Mouse (Mus musculus) embryonic facial prominence, embryonic 10.5 days (tissue): ENCODE results near the gene Usp37. TPM values are rescaled to one million over a fixed set of nuclear protein-coding genes. Genes with fewer than 3 reads are reported as not detected.

ENCODE experiments used
- DNase-seq: peaks from one replicate; pipeline ENCODE4 v3.0.0-alpha.2; 2017; ENCODE audit warnings: low spot score
- H3K27ac ChIP-seq: fragments of 300-500 bp; sonication (generic); replicated peaks from 2 replicates; pipeline ENCODE4 v1.5.1; 2016; ENCODE audit warnings: mild to moderate bottlenecking
- H3K27me3 ChIP-seq: fragments of 300-500 bp; sonication (generic); replicated peaks from 2 replicates; pipeline ENCODE4 v1.6.1; 2016; ENCODE audit warnings: low read depth, mild to moderate bottlenecking; ENCODE audit not compliant: poor library complexity, severe bottlenecking
- H3K36me3 ChIP-seq: fragments of 300-500 bp; sonication (generic); replicated peaks from 2 replicates; pipeline ENCODE4 v1.6.1; 2016; ENCODE audit warnings: mild to moderate bottlenecking, moderate library complexity
- H3K4me1 ChIP-seq: fragments of 300-500 bp; sonication (generic); 2 replicates; pipeline ENCODE4 v1.6.1; 2016
- H3K4me3 ChIP-seq: fragments of 300-500 bp; sonication (generic); 2 replicates; pipeline ENCODE4 v1.5.1; 2016; ENCODE audit warnings: mild to moderate bottlenecking, moderate library complexity
- H3K9me3 ChIP-seq: fragments of 300-500 bp; sonication (generic); 2 replicates; pipeline ENCODE4 v1.6.1; 2016; ENCODE audit warnings: mild to moderate bottlenecking
- WGBS: fragments of 180-500 bp; shearing (Covaris S2); methylation state at CpG from one replicate; pipeline ENCODE4 v1.1.7; 2016; 5-methylcytosine and 5-hydroxymethylcytosine counted together
- polyA plus RNA-seq: library from polyadenylated mRNA; unstranded; fragments of >200 nt; fragmentation: Nextera tagmentation; extraction: Ambion mirVana; gene quantifications from 2 replicates; pipeline ENCODE4 v1.2.1, GENCODE M21; 2016

Gene Usp37
- polyA plus RNA-seq, 1 experiment from 2014 or later = 47.0 TPM

GRCm38 (mm10) chr1:74393010-74393409 lies 151.1 kb downstream of the Usp37 start:
- Histone ChIP-seq H3K27ac (peak overlapping the region; percentile 99), H3K4me3 (peak overlapping the region; percentile 78), H3K27me3 (peaks cover 16% of the 10 kb centered on the region), H3K9me3 (no peaks in the 10 kb centered on the region), H3K4me1 (peaks cover 63% of the 10 kb centered on the region), H3K36me3 (peaks cover 30% of the 10 kb centered on the region)
- 47% methylated on average over 7 of the region's 7 CpGs for WGBS
- no peak for DNase-seq

- H3K4me3 ChIP-seq = peak overlapping the region; percentile 78
- no peak for DNase-seq
- no peaks in the 10 kb centered on the region for H3K9me3 ChIP-seq
- H3K36me3 ChIP-seq = peaks cover 30% of the 10 kb centered on the region
- peak overlapping the region; percentile 99 for H3K27ac ChIP-seq
- H3K27me3 ChIP-seq = peaks cover 16% of the 10 kb centered on the region
- 1% methylated on average over 16 of the region's 16 CpGs for WGBS
- peaks cover 63% of the 10 kb centered on the region for H3K4me1 ChIP-seq
Observed at GRCm38 (mm10) chr1:74392446-74392994, 151.6 kb downstream of the Usp37 start.

- under 1% methylated on average over 63 of the region's 63 CpGs for WGBS
- H3K4me1 ChIP-seq = peaks cover 63% of the 10 kb centered on the region
- H3K27ac ChIP-seq = peak overlapping the region; percentile 99
- H3K9me3 ChIP-seq = no peaks in the 10 kb centered on the region
- peak; percentile 80 for DNase-seq
- peaks cover 16% of the 10 kb centered on the region for H3K27me3 ChIP-seq
- H3K36me3 ChIP-seq = peaks cover 30% of the 10 kb centered on the region
- H3K4me3 ChIP-seq = peak overlapping the region; percentile 78
Observed at GRCm38 (mm10) chr1:74391844-74392441, 152.1 kb downstream of the Usp37 start.

- Histone ChIP-seq H3K27me3 (peaks cover 16% of the 10 kb centered on the region), H3K4me3 (peak within 1 kb of the TSS; percentile 78), H3K4me1 (peaks cover 63% of the 10 kb centered on the region), H3K9me3 (no peaks in the 10 kb centered on the region), H3K27ac (peak within 1 kb of the TSS; percentile 99), H3K36me3 (peaks cover 30% of the 10 kb centered on the region)
- 2% methylated on average over 50 of the region's 51 CpGs for WGBS
- DNase-seq = peak; percentile 97
Observed at GRCm38 (mm10) chr1:74390924-74391748, 152.9 kb downstream of the Usp37 start, which contains the start of gene Ctdsp1. Gene Ctdsp1, plus strand, starts transcription at chr1:74391509.

GRCm38 (mm10) chr1:74390287-74390906 lies 153.7 kb downstream of the Usp37 start:
- peaks cover 63% of the 10 kb centered on the region for H3K4me1 ChIP-seq
- WGBS = 5% methylated on average over 21 of the region's 21 CpGs
- peaks cover 25% of the 10 kb centered on the region for H3K36me3 ChIP-seq
- DNase-seq = peak; percentile 74
- H3K27ac ChIP-seq = peak overlapping the region; percentile 75
- H3K4me3 ChIP-seq = peak overlapping the region; percentile 78
- H3K9me3 ChIP-seq = no peaks in the 10 kb centered on the region
- H3K27me3 ChIP-seq = peaks cover 16% of the 10 kb centered on the region

- peak; percentile 60 for DNase-seq
- H3K4me3 ChIP-seq = peak overlapping the region; percentile 78
- peaks cover 20% of the 10 kb centered on the region for H3K27me3 ChIP-seq
- H3K36me3 ChIP-seq = peaks cover 20% of the 10 kb centered on the region
- 4% methylated on average over 29 of the region's 29 CpGs for WGBS
- peak overlapping the region; percentile 75 for H3K27ac ChIP-seq
- H3K4me1 ChIP-seq = peaks cover 62% of the 10 kb centered on the region
- H3K9me3 ChIP-seq = no peaks in the 10 kb centered on the region
Observed at GRCm38 (mm10) chr1:74389831-74390286, 154.2 kb downstream of the Usp37 start.

GRCm38 (mm10) chr1:74388398-74388920 lies 155.6 kb downstream of the Usp37 start:
- H3K9me3 ChIP-seq = no peaks in the 10 kb centered on the region
- WGBS = 77% methylated on average over 7 of the region's 7 CpGs
- peaks cover 20% of the 10 kb centered on the region for H3K27me3 ChIP-seq
- no peak overlapping the region for H3K27ac ChIP-seq
- no peak overlapping the region for H3K4me3 ChIP-seq
- H3K4me1 ChIP-seq = peaks cover 56% of the 10 kb centered on the region
- no peak for DNase-seq
- H3K36me3 ChIP-seq = peaks cover 6% of the 10 kb centered on the region

GRCm38 (mm10) chr1:74387386-74387988 lies 156.6 kb downstream of the Usp37 start:
- H3K27me3 ChIP-seq = peaks cover 20% of the 10 kb centered on the region
- peaks cover 46% of the 10 kb centered on the region for H3K4me1 ChIP-seq
- H3K36me3 ChIP-seq = no peaks in the 10 kb centered on the region
- peak overlapping the region; percentile 58 for H3K4me3 ChIP-seq
- no peaks in the 10 kb centered on the region for H3K9me3 ChIP-seq
- no peak for DNase-seq
- peak overlapping the region; percentile 95 for H3K27ac ChIP-seq
- 61% methylated on average over 15 of the region's 15 CpGs for WGBS

GRCm38 (mm10) chr1:74386714-74387385 lies 157.2 kb downstream of the Usp37 start:
- Histone ChIP-seq H3K4me3 (peak overlapping the region; percentile 58), H3K4me1 (peaks cover 40% of the 10 kb centered on the region), H3K9me3 (no peaks in the 10 kb centered on the region), H3K36me3 (no peaks in the 10 kb centered on the region), H3K27me3 (peaks cover 20% of the 10 kb centered on the region), H3K27ac (peak overlapping the region; percentile 95)
- under 1% methylated on average over 26 of the region's 26 CpGs for WGBS
- peak; percentile 95 for DNase-seq

- H3K4me1 ChIP-seq = peaks cover 40% of the 10 kb centered on the region
- no peak for DNase-seq
Observed at GRCm38 (mm10) chr1:74386363-74386713, 157.7 kb downstream of the Usp37 start.

GRCm38 (mm10) chr1:74385531-74385930 lies 158.6 kb downstream of the Usp37 start:
- Histone ChIP-seq H3K9me3 (no peaks in the 10 kb centered on the region), H3K27ac (peak overlapping the region; percentile 12; the same call in 1 of the 2 replicates), H3K4me1 (peaks cover 31% of the 10 kb centered on the region), H3K36me3 (no peaks in the 10 kb centered on the region), H3K27me3 (peaks cover 20% of the 10 kb centered on the region), H3K4me3 (no peak overlapping the region)
- no peak for DNase-seq
- 89% methylated on average over 8 of the region's 8 CpGs for WGBS

More at GRCm38 (mm10) chr1:74386363-74386713, 157.7 kb downstream of the Usp37 start:
- peaks cover 20% of the 10 kb centered on the region for H3K27me3 ChIP-seq
- H3K36me3 ChIP-seq = no peaks in the 10 kb centered on the region
- peak overlapping the region; percentile 95 for H3K27ac ChIP-seq
- H3K4me3 ChIP-seq = peak overlapping the region; percentile 58
- 60% methylated on average over 8 of the region's 10 CpGs for WGBS
- no peaks in the 10 kb centered on the region for H3K9me3 ChIP-seq
